Mouse (Mus musculus): Measurements from ENCODE around the gene Rasgef1b. TPM values are rescaled to one million over a fixed set of nuclear protein-coding genes. Genes with fewer than 3 reads are reported as not detected.

Rasgef1b gene
- polyA plus RNA-seq, 1 experiment from 2014 or later, result 8.5 TPM

DNA sequence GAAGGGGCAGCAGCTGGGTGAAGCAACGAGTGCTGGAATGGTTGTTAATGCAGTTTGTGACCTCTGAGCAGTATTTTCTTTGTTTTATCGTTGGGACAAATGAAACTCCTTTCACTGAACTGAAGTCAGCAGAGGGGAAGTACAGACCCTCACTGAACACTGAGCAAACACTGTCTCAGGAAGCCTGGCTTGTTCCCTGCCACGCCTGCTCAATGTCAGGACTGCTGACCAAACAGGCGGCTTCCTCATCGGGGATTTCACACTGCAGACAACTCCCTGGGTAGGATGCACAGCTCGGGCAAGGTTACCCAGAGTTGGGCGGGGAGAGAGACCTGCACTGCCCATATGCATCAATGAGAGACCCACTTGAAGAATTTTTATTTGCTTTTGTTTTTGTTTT is 353.1 kb downstream of the Rasgef1b start:
- H3K9me3 ChIP-seq, result no peaks in the 10 kb centered on the region
- no peaks in the 10 kb centered on the region for H3K36me3 ChIP-seq
- 74% methylated on average over 7 of the region's 7 CpGs for WGBS
- H3K4me1 ChIP-seq, result 0 out of 2 replicates have a peak, but pooled peaks cover 3% of the 10 kb centered on the region
- ATAC-seq (ENCODE audit: insufficient number of reproducible peaks, insufficient read depth, low FRiP score, low TSS enrichment, low read depth), result no peak
- H3K9ac ChIP-seq, result no peak overlapping the region
- no peak overlapping the region for H3K27ac ChIP-seq
- H3K27me3 ChIP-seq, result no peaks in the 10 kb centered on the region
- H3K4me3 ChIP-seq, result no peak overlapping the region
- no peak overlapping the region for H3K4me2 ChIP-seq

DNA sequence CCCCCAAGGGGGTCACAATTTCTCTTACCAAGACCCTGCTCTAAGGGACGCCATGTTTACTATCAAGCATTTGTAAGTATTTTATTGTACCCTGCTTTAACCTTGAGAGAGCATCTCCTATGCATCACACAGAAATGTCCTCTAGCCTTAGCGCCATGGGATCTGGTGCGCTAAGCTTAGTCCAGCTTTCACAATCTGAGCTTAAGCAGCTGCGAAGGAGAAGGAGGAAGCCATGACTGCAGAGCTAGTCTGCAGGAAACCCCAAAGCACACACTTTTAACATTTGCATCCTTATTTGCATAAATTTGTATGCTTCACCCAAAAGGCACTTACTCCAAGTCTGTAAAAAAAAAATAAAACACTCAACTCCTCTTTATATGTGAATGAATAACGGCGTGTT is 354.4 kb downstream of the Rasgef1b start:
- H3K36me3 ChIP-seq, result no peaks in the 10 kb centered on the region
- no peak overlapping the region for H3K4me3 ChIP-seq
- H3K27me3 ChIP-seq, result no peaks in the 10 kb centered on the region
- ATAC-seq (ENCODE audit: insufficient number of reproducible peaks, insufficient read depth, low FRiP score, low TSS enrichment, low read depth), result no peak
- no peaks in the 10 kb centered on the region for H3K9me3 ChIP-seq
- 0 out of 2 replicates have a peak, but pooled peaks cover 3% of the 10 kb centered on the region for H3K4me1 ChIP-seq
- no peak overlapping the region for H3K27ac ChIP-seq
- H3K4me2 ChIP-seq, result no peak overlapping the region
- no peak overlapping the region for H3K9ac ChIP-seq
- WGBS, result 88% methylated on average over 6 of the region's 6 CpGs

DNA sequence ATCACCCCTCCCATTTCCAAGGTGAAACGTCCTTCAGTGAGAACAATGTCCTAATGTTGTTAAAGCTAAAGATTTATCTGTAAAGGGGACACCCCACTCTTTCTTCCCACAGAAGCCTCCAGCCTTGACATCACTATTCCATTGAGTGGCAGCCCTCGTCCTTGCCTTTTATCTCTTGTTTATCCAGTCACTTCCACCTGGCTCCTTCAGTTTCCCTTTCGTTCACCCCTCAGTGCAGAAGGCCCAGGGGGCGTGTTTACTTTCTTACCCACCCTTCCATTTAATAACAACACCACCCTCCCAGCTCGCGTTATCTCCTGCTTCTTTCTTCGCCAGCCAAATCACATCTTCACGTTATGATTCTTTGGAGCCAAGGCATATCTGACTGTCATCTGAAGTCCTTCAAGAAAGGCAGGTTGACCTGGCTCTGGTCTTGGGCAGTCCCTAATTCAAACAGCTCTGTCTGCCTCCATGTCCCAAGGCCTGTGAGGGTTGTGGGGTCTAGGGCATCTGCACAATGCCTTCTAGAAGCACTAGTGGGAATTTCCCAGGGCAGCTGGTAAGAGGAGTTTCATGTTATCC is 355.2 kb downstream of the Rasgef1b start:
- no peaks in the 10 kb centered on the region for H3K36me3 ChIP-seq
- no peaks in the 10 kb centered on the region for H3K27me3 ChIP-seq
- no peak overlapping the region for H3K27ac ChIP-seq
- 69% methylated on average over 8 of the region's 8 CpGs for WGBS
- no peak overlapping the region for H3K4me3 ChIP-seq
- ATAC-seq (ENCODE audit: insufficient number of reproducible peaks, insufficient read depth, low FRiP score, low TSS enrichment, low read depth), result no peak
- no peaks in the 10 kb centered on the region for H3K9me3 ChIP-seq
- no peak overlapping the region for H3K9ac ChIP-seq
- no peaks in the 10 kb centered on the region for H3K4me1 ChIP-seq
- H3K4me2 ChIP-seq, result no peak overlapping the region

DNA sequence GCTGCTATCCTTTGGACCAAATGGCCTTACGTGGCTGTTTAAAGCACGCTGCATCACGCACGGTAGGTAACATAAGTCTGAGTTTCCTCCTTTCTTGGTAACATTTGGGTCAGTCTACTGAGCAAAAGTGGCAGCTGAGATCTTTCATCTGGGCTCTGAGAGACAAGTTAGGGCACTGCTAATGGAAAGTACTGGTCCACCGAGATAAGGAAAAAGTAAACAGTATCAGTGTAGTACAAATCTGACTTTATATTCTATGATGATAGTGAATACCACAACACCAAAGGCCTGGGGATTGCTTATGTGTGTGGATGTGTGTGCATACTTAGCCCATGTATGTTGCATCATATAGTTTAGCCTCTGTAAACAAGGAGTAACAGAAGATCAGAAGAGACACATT is 358.2 kb downstream of the Rasgef1b start:
- 83% methylated on average over 5 of the region's 5 CpGs for WGBS
- Histone ChIP-seq H3K9me3 (no peaks in the 10 kb centered on the region), H3K4me3 (no peak overlapping the region), H3K27ac (no peak overlapping the region), H3K4me2 (no peak overlapping the region), H3K27me3 (no peaks in the 10 kb centered on the region), H3K9ac (no peak overlapping the region), H3K4me1 (no peaks in the 10 kb centered on the region), H3K36me3 (no peaks in the 10 kb centered on the region)
- ATAC-seq (ENCODE audit: insufficient number of reproducible peaks, insufficient read depth, low FRiP score, low TSS enrichment, low read depth), result no peak

DNA sequence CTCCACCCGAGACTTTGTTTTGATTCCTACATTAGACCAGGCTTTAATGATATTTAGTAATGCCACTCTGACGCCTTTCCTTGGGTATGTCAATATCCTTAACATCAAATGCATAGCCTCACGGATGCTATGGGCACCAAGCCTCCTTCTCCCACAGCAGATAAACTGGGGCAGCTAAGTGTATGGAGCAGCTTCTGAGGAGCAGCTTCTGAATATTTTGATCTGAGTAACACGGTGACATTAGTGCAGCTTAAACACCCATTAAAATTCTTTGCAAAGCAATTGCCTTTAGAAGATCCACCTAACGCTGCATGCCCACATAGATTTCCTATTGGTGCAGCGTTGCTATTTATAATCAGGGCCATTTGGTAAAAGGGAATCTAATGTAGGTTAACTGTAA is 359.6 kb downstream of the Rasgef1b start:
- no peak for ATAC-seq (ENCODE audit: insufficient number of reproducible peaks, insufficient read depth, low FRiP score, low TSS enrichment, low read depth)
- no peak overlapping the region for H3K4me3 ChIP-seq
- no peak overlapping the region for H3K27ac ChIP-seq
- no peaks in the 10 kb centered on the region for H3K27me3 ChIP-seq
- H3K9ac ChIP-seq, result no peak overlapping the region
- H3K36me3 ChIP-seq, result no peaks in the 10 kb centered on the region
- H3K9me3 ChIP-seq, result no peaks in the 10 kb centered on the region
- no peaks in the 10 kb centered on the region for H3K4me1 ChIP-seq
- no peak overlapping the region for H3K4me2 ChIP-seq
- WGBS, result 84% methylated on average over 6 of the region's 6 CpGs

DNA sequence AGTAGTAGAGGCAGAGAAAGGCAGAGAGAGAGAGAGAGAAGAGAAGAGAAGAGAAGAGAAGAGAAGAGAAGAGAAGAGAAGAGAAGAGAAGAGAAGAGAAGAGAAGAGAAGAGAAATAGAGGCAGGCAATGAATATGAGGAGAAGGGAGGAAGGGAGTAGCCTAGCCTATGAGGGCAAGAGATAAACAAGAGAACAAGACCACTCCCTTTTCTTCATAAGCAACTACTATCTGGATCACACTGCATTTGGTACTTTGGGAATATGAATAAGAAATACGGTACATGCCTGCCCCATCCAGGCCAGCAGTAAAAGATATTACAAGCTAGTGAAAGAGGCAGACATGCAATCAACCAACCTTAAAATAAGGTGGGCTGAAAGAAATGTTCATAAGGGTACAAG is 360.2 kb downstream of the Rasgef1b start:
- Histone ChIP-seq H3K36me3 (no peaks in the 10 kb centered on the region), H3K4me2 (no peak overlapping the region), H3K4me3 (no peak overlapping the region), H3K27ac (no peak overlapping the region), H3K9ac (no peak overlapping the region), H3K9me3 (no peaks in the 10 kb centered on the region), H3K27me3 (no peaks in the 10 kb centered on the region), H3K4me1 (no peaks in the 10 kb centered on the region)
- ATAC-seq (ENCODE audit: insufficient number of reproducible peaks, insufficient read depth, low FRiP score, low TSS enrichment, low read depth), result no peak
- 87% methylated on average over 1 of the region's 1 CpGs for WGBS

DNA sequence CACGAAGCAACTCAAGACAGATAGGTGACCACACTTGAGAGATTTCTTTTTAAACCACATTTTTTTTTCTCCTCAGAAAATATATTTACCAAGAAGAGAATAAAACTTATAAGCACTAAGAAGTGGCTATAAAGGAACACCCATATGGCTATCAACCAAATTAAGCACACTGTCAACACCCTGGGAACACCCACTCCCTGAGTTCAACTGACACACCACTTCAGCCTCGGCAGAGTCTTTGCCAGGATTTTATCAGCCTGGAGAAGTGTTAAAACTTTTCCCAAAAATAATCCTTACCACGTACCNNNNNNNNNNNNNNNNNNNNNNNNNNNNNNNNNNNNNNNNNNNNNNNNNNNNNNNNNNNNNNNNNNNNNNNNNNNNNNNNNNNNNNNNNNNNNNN is 368.3 kb downstream of the Rasgef1b start:
- Histone ChIP-seq H3K4me3 (no peak overlapping the region), H3K27me3 (no peaks in the 10 kb centered on the region), H3K36me3 (no peaks in the 10 kb centered on the region), H3K9ac (no peak overlapping the region), H3K27ac (no peak overlapping the region), H3K4me2 (no peak overlapping the region), H3K4me1 (no peaks in the 10 kb centered on the region), H3K9me3 (no peaks in the 10 kb centered on the region)
- ATAC-seq (ENCODE audit: insufficient number of reproducible peaks, insufficient read depth, low FRiP score, low TSS enrichment, low read depth), result no peak
- 61% methylated on average over 3 of the region's 3 CpGs for WGBS

DNA sequence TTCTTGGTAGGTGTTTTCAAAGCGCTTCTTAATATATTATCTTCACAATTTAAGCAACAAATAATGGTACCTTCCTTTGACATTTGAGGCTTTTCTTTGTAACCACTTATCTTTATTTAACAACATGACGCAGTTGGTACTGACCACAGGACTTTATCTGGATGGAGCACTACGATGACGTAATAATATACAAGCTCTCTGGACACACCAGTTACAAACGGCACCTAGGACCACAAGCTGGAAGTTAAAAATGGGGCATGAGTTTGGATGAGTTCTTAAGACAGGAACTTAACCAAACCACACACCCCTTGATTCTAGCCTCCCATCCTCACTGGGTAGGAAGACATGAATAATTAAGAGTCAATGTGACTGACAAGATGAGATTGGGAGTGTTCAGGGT is 369.6 kb downstream of the Rasgef1b start:
- H3K9me3 ChIP-seq, result no peaks in the 10 kb centered on the region
- no peaks in the 10 kb centered on the region for H3K27me3 ChIP-seq

DNA sequence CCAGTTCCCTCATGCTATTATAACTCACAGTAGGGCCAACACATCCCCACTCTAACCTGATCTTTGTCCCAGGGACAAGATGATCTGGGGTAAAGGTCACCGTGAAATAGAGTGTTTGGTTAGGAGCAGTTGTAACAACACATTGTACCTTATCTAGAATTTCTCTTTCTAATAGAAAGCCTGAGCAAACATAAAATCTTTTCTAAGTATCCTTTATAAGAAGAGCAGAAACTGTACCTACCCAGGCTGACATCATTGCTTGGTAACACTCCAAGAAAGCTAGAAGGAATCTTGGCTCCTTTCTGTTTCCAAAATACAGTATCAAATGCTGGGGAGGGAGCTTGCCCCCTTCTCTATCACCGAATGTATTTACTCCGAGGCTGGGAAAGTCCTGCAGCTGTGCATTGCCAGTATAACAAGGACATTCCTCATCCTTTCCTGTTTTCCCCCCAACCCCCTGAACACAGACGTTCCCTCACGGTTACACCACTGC is 374.2 kb downstream of the Rasgef1b start:
- no peaks in the 10 kb centered on the region for H3K27me3 ChIP-seq
- peaks cover 11% of the 10 kb centered on the region; the same call in 1 of the 2 replicates for H3K4me1 ChIP-seq
- no peaks in the 10 kb centered on the region for H3K9me3 ChIP-seq
- no peak overlapping the region for H3K4me3 ChIP-seq
- 0 out of 2 replicates have a peak, but pooled peaks have one; percentile 48 for ATAC-seq (ENCODE audit: insufficient number of reproducible peaks, insufficient read depth, low FRiP score, low TSS enrichment, low read depth)
- no peak overlapping the region for H3K4me2 ChIP-seq
- no peaks in the 10 kb centered on the region for H3K36me3 ChIP-seq
- H3K27ac ChIP-seq, result peak overlapping the region; percentile 34; the same call in 1 of the 2 replicates
- 33% methylated on average over 5 of the region's 5 CpGs for WGBS
- no peak overlapping the region for H3K9ac ChIP-seq

More for the DNA sequence above, 369.6 kb downstream of the Rasgef1b start:
- Histone ChIP-seq H3K4me1 (0 out of 2 replicates have a peak, but pooled peaks cover 9% of the 10 kb centered on the region), H3K27ac (no peak overlapping the region), H3K4me3 (no peak overlapping the region), H3K4me2 (no peak overlapping the region), H3K36me3 (no peaks in the 10 kb centered on the region), H3K9ac (no peak overlapping the region)
- no peak for ATAC-seq (ENCODE audit: insufficient number of reproducible peaks, insufficient read depth, low FRiP score, low TSS enrichment, low read depth)
- WGBS, result 88% methylated on average over 5 of the region's 5 CpGs

DNA sequence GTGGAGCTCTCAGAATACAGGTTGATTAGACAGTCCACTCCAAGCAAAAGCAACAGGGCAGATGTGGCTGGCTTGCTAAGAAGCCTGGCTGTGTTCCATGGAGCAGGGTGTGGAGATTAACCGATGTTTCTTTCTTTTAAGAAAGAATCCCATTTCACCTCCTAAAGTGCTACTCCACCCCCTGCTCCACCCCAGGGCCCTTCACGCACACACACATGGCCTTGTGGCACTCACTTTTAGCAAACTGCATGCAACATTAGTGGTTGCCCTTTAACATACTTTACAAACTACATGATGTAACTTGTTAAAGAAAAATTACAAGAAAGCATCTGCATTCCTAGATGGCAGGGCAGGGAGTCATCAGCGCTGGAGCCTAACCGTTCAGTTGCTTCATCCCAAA is 378.8 kb downstream of the Rasgef1b start:
- WGBS, result 44% methylated on average over 4 of the region's 4 CpGs
- Histone ChIP-seq H3K36me3 (no peaks in the 10 kb centered on the region), H3K4me2 (no peak overlapping the region), H3K27me3 (no peaks in the 10 kb centered on the region), H3K4me3 (no peak overlapping the region), H3K9ac (no peak overlapping the region), H3K4me1 (peaks cover 10% of the 10 kb centered on the region; the same call in 1 of the 2 replicates), H3K27ac (no peak overlapping the region), H3K9me3 (no peaks in the 10 kb centered on the region)
- no peak for ATAC-seq (ENCODE audit: insufficient number of reproducible peaks, insufficient read depth, low FRiP score, low TSS enrichment, low read depth)

DNA sequence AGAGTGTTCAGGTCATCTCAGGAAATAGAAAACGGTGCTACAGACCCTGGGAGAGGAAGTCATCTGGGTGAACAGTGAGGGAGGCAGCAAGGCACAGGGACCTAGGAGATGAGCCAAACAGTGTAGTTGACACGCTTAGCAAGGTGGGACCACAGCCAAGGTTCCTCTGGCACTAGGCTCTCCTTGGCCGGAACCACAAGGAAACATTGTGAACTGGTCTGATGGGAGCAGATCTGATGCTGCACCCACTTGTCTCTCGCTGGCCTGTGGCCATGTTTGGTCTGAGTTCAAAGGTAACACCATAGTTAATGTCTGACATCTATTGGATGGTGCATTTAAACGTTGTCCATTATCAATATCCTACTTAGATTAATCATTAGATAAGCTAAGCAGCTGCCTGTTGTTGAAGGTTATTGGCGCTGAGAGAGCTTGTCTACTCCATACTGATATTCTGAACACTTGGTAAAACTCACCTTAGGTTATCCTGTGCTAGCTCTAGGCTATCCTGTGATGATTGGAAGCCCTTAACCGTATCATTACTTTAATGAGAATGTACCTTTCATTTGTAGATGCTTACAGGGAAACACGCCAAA is 380.5 kb downstream of the Rasgef1b start:
- no peak for ATAC-seq (ENCODE audit: insufficient number of reproducible peaks, insufficient read depth, low FRiP score, low TSS enrichment, low read depth)
- WGBS, result 77% methylated on average over 8 of the region's 8 CpGs
- Histone ChIP-seq H3K27ac (no peak overlapping the region), H3K4me1 (peaks cover 3% of the 10 kb centered on the region; the same call in 1 of the 2 replicates), H3K36me3 (no peaks in the 10 kb centered on the region), H3K27me3 (no peaks in the 10 kb centered on the region), H3K9ac (no peak overlapping the region), H3K9me3 (no peaks in the 10 kb centered on the region), H3K4me3 (no peak overlapping the region), H3K4me2 (no peak overlapping the region)

DNA sequence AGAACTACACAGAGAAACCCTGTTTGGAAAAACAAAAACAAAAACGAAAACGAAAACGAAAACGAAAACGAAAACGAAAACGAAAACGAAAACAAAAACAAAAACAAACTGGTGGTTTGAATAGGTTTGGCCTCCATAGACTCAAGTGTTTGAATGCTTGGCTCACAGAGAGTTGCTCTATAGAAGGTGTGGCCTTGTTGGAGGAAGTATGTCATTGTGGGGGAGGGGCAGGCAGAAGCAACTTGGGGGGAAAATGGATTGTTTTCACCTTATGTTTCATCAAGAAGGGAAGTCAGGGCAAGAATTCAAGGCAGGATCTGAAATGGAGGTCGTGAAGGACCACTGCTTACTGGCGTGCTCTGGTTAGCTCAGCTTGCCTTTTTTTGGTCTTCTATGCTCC is 386.3 kb downstream of the Rasgef1b start:
- peaks cover 5% of the 10 kb centered on the region; the same call in 1 of the 2 replicates for H3K4me1 ChIP-seq
- no peaks in the 10 kb centered on the region for H3K36me3 ChIP-seq
- 93% methylated on average over 10 of the region's 10 CpGs for WGBS
- ATAC-seq (ENCODE audit: insufficient number of reproducible peaks, insufficient read depth, low FRiP score, low TSS enrichment, low read depth), result no peak
- no peak overlapping the region for H3K27ac ChIP-seq
- no peaks in the 10 kb centered on the region for H3K9me3 ChIP-seq
- H3K9ac ChIP-seq, result no peak overlapping the region
- no peaks in the 10 kb centered on the region for H3K27me3 ChIP-seq
- no peak overlapping the region for H3K4me3 ChIP-seq
- no peak overlapping the region for H3K4me2 ChIP-seq
